Mouse (Mus musculus) mouse trophoblast stem cell (cell line): Measurements from ENCODE around the gene Sesn3.
"Not testable (repeated sequence)": the region's sequence is repeated elsewhere in the genome, so short reads cannot be mapped to it uniquely, and the experiment has no call there.

ENCODE experiments used
- in situ Hi-C, 2 experiments: fragments of 300-500 bp; cut with MseI, MboI; formaldehyde crosslinking; loops; 2 replicates in 1 of 2; 3 replicates in 1 of 2; pipeline ENCODE4 v1.15.1; 2025

Sesn3 gene

DNA sequence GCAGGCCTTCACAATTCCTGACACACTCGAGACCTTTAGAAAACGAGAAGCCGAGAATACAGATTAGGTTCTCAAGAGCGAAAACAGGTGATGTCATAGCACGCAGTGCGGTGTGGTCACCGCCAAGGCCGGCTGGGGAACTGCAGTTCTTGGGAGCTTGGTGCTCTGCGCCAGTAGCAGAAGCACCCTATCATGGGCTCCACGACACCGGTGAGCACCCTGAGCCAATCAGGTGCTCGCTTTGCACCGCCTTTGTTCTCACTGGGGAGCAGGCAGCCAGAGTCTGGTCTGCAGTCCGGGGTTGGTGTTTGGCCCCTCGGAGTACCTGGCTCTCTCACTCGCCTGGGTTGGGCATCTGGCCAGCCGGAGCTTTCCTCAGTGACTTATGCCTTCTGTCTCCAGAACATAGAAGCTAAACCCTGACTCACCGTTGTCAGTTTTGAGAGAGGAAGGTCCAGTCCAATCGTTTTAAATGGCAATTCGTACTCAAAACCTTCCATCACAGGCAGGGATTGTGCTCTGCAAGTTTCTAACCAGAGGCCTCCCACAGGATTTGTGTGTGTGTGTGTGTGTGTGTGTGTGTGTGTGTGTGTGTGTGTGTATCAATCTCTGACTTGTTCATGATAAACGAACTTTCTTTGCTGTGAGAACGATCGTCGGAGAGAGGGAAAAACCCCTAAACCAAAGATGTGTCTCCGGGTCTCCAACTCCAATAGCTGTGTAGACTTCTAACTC is at the start of gene Sesn3:
Sesn3 (plus strand) TSS at position 82 of the 735 bp plus-strand sequence.
- in situ Hi-C loops: no loop called here

DNA sequence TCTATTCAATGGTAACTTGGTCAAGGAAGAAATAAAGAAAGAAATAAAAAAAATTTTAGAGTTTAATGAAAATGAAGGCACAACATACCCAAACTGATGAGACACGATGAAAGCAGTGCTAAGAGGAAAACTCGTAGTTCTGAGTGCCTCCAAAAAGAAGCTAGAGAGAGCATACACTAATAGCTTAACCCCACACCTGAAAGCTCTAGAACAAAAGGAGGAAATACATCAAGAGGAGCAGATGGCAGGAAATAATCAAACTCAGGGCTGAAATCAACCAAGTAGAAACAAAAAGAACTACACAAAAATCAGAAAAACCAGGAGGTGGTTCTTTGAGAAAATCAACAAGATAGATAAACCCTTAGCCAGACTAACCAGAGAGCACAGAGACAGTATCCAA is 47.8 kb upstream of the Sesn3 start:
- in situ Hi-C loops: not testable (repeated sequence)

DNA sequence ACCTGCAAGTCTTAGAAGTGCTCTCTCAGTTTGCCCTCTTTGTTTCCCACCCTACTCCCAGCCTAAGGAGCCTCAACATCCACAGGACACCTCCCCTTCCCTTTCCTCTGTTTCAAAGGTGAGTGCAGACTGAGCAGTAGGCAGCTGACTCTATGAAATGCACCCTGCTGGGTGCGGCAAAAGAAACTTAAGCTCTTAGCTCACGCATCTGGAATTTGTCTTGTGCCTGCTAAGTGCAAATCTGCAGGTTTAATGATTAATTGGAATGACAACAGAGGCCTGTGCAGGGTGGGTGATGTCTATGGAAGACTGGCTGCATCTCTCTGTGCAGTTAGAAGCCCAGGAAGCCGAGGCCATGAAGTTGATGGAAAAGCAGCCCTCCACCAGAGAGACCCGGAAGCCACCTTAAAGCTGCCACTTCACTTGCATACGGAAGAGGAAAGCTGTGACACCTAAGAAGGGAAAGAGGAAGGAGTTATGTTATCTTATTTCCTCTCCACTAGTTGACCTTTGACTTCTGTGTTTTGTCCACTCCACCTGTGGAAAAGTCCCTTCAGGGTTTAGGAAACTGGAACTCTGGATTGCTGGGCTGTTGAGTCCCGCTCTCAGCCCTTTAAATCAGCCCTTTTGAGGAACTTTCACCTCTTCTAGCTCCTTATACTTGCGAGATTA is 41.0 kb upstream of the Sesn3 start:
- in situ Hi-C loops: no loop called here

GRCm38 (mm10) chr9:14235286-14235685 is 39.6 kb upstream of the Sesn3 start:
- in situ Hi-C loops: no loop called here

- in situ Hi-C loops: not testable (repeated sequence)
Measured at GRCm38 (mm10) chr9:14241003-14241402, 33.9 kb upstream of the Sesn3 start.

DNA sequence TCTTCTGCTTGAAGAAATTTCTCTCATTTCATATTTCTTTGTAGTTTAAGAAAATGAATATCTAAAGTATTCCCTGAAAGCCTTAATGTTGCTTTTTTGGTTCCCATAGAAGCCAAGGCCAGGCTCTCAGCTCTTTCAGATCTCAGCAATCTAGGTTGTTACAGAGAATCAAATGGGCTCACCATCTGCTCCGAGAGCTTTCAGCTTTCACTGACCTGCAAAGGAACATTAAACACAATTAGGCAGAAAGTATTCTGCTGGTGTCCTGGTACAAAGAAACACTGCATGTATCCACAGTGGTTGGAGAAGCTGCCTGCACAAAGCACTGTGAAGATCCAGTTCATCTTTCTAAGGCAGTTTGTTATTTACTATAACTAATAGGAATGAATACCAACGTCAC is 32.6 kb upstream of the Sesn3 start:
- in situ Hi-C loops: no loop called here

GRCm38 (mm10) chr9:14244528-14244927 is 30.3 kb upstream of the Sesn3 start:
- in situ Hi-C loops: no loop called here

DNA sequence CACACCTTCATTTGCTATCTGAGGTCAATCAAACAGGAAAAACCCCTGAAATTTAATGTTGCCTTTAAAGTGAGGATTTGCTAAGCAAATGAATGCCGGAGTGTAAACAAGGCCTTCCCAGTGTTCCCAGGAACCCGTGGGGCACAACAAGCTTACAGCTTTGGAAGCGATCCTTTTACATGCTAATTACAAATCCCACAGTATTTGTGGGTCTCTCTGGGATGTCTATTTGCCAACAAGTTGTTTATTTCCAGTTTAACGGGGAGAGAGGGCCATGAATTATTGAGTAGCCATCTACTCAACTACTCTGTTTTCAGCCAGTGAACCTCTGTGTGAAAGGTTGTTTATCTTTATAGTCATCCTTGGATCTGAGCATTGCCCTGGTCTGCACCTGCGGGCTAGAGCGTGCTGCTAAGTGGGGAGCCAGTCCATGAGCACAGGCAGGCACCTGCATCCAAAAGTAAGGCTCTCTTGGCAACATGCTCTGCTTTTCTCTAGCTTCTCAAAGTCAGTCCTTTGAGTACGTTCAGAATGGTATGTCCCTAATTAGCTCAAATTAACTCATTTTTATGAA is 29.8 kb upstream of the Sesn3 start:
- in situ Hi-C loops: no loop called here

DNA sequence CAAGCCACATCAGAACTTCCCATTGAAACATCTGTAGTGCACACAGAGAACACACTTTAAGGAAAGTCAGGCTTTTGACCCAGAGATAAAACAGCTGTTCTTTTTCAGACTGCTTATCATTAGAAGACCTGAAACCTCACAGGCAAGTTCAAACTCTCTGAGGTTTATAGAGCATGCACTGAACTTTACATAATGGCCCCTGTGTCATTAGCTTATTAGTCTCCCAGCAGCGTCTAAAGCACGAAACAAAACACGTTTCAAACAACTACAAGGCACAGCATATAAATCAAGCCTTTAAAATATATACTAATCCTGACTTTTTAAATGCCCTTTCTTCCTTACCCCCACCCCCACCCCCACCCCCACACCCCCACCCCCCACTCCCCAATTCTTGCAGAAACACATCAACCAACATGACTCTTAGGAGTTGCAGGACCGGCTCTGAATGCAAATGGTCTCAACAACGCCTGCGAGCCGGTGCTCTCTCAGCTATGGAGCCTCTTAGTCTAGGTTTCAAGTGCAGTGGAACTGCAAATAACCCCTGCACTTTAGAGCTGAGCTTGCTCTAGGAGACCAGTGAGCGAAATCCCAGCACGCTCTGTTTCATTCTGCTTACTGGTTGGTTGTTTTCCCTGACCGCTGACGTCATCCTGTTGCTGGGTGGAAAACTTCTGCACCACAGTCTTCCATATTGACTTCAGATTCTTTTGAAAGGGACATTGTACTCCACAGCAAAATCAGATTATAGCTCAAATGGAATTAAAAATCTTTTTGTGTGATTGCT is 28.7 kb upstream of the Sesn3 start:
- in situ Hi-C loops: no loop called here

DNA sequence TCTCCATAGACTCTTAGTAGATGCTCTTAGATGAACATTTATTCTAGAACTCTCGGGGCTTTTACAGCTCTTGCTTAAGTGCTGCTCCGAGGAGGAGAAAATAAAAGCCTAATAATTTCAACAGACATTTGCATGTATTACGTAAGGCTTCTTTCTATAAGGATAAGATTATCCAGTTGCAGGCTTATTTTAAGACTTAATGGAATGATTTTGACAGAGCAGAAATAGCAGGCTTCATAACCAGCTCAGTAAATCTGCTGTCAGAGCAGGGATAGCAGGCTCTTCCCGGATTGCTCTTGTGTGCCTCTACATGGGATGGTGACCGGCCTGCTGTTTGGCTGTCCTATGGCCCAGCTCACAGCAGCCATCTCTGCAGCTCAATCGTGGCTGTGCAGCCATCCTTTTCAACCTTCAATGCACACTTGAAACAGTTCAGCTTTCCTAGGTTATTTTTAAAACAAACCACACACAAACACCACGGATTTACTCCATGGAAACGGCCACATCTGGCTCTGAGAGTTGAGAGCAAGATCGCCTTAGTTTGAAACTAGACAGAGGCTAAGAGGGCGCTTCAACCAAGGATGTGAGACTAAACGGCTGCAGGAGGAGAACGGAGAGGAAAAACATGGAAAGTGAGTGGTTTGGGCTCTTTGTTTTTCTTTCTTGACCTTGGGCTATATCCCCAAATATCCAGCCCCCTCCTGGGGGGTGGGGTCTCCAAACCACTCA is 27.2 kb upstream of the Sesn3 start:
- in situ Hi-C loops: no loop called here

DNA sequence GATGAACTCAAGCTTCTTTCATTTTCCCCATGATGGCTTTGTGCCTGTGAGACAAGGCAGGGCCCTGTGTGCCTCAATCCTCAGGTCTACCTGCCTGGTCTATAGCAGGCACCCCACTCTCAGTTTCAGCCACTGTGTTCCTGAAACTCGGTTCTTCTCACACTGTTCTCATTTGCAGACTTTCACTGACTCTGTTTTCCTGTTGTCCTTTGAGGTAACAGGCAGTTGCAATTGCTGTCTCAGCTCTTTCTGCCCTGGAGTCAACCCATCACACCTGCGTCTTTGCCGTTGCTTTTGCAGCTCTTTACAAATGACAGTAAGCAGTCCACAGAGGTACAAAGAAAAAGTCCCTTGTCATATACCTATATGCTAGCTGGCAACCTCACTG is 26.7 kb upstream of the Sesn3 start:
- in situ Hi-C loops: no loop called here

DNA sequence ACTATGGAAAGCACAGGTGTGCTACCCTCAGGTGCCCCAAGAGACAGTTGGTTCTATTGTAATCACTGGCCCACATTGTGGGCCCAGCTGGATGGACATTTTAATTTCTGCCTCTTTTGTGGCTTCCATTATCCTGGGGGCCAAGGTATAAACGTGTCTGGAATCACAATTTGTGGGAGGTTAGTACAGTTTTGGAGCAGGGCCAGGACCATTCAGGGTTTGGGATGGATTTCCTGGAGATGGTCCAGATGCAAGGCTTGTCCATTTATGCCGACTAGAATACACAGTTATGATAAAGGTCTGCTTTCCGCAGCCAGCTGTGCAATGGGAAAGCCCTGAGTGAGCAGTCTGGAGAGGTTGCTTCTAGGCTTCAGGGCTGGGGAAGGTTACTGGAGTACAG is 13.7 kb upstream of the Sesn3 start:
- in situ Hi-C loops: no loop called here

DNA sequence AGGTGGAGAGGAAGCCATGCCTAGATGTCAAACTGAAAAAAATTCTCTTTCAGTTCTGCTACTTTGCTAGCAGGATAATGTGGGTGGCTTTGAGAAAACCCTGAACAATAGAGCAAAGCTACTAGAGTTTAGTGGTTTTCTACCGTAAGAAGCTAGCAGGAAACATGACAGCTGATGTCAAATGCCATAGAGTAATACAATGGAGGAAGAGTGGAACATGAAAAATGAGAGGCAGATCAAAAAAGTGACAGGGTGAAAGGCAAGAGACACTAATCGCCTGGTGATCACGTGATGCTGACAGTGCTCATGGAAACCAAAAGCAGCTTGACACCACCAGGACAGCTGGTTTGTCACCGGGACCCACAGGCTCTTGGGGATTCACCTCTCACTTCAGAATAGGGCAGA is 12.3 kb upstream of the Sesn3 start:
- in situ Hi-C loops: no loop called here

DNA sequence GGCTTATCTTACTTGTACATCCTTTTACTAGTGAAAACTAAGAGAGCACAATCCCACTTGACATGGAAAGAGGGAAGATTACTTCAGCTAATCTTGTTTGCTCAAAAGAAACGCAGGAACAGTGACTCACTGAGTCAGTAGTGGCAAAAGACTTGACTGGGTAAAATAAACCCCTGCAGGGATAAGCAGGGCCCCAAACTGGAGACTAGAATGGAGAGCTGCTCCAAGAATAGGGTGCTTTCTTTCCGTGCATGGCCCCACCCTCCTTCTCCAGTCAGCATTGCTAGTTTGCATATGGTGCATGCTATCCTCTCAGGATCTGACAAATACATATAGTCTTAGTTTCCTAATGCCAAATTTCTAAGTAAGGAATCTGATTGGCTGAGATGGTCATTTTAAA is 8.4 kb upstream of the Sesn3 start:
- in situ Hi-C loops: no loop called here

DNA sequence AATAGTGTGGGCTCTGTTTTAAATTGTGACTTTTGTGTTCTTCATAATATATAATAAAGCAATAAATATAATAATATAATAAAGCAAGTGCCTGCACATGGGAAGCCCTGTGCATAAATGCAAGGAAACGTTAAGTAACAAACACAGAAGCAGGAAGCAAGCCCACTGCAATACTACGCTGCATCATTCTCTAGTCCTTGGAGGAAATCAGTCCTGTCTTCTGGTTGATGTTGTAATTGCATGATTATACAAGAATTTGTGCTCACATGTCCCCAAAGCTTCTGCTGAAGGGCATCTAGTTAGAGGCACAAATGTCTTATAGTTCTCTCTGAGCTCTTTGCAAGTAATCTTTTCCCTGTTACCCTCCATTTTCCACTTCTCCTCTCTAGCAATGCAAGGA is 6.3 kb upstream of the Sesn3 start:
- in situ Hi-C loops: no loop called here

DNA sequence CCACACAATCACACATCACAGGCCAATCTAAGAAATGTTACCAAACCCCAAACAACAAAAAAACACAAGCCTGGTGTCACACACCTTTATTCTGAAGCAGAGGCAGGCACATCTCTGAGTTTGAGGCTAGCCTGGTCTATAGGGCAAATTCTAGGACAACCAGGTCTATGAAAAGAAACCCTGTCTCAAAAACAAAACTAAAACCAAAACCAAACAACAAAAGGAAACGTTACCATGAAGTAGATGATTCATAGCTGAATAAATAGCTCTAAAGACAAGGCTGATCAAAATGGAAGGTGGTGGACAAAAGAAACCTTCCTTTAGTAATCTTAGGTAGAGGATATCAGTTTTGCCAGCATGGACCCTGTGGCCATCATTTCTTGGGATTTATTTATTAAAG is 1.9 kb upstream of the Sesn3 start:
- in situ Hi-C loops: no loop called here

DNA sequence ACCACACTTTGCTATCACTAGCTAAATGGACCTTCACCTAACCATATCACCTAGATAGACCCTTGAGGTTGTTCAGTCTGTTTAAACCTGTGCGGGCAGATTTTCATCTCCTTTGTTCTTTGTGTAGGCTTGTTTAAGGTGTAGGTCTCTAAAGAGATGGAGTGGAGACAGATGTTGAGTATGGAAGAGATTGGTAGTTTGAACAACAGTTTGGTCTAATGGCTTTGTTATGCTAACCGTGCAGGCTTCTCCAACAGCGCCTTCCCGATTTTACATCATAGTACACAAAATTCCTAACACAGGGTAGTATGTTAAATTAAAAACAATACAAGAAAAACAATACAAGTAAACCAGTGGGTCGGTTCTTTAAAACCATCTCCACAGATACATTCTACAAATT is 281 bp upstream of the Sesn3 start:
- in situ Hi-C loops: no loop called here

GRCm38 (mm10) chr9:14275792-14276480 is 1.1 kb downstream of the Sesn3 start:
- in situ Hi-C loops: no loop called here

DNA sequence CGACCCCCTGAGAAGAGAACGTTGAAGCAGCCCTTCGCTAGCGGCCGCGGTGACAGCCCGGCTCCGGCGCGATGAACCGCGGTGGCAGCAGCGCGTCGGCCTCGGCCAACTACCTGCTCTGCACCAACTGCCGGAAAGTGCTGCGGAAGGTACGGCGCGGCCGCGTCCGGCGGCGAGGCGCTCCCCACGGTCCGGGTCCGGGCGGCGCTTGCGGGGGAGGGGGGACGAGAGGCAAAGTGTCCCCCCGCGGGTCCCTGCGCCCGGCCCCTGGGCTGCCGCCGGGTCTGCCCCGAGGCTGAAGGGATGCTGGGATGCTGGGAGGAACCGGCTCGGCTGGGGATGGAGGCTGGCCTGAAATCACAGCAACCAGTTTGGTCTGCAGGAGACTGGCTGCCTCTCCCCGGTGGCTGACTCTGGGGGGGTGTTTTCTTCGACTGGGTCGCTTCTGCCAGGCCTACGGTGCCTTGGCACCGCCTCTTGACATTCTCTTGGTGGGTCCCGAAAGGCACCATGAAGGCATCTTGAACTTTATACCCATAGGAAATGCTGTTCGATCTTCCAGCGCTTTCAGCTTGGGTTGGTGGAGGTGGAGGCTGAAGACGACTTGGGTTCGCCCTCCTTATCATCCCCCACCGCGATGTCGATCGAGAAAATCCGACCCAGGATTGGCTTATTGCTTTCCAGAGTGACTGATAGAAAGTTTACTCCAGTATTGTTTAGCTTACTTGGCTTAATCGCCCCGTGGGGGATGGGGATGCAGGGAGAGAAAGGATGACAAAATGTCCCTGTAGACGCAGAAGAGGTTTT is 1.8 kb downstream of the Sesn3 start:
- in situ Hi-C loops: no loop called here

DNA sequence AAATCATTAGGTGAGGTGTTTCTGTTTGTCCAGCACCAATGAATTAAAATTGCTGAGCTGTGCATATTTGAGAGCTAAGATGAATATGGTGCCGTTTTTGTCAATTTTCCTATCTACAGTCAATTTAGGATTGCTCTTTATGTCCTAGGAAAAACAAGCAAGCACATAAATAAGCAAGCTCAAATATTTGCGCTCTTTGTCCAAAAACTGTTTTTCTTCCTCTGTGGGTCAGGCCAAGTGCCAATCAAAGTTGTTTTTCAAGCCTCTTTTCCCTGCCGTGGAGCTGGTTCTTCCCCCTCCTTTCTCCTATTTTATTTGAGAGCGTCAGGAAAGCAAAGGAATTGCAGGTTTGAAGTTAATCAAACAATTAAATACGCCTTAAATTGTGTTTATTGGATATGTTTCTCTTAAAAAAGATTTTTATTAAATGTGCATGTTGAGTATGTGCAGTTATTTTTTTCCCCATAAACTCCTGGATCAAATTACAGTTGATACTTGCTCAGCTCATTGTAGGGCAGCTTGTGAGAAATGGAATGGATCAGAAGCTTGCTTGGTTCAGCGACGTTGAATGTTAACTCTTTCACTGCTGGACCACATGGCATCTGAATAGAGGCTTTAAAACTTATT is 2.6 kb downstream of the Sesn3 start:
- in situ Hi-C loops: no loop called here
